7 mouse cellular contexts compared by ENCODE assay signal in genomic region chr10:26772624-26773540, GRCm38 (mm10). TPM values are rescaled to one million over a fixed set of nuclear protein-coding genes. Genes with fewer than 3 reads are reported as not detected.
DNase-seq lines count a peak whose midpoint lies in the region; ATAC-seq and TF ChIP-seq lines count a peak whose summit lies in the region.

No protein-coding gene starts in this region.

- whole genome bisulfite sequencing in intestine, embryonic 15.5 days: 2% methylated on average over 22 of the region's 22 CpGs
- under 1% methylated on average over 22 of the region's 22 CpGs for WGBS in small intestine, adult 2 months

- no peaks in the 10 kb centered on the region for H3K36me3 ChIP-seq in intestine, embryonic 15.5 days
- H3K36me3 ChIP-seq in small intestine, adult 2 months (ENCODE audit: control insufficient read depth, insufficient read depth, low read length): no peaks in the 10 kb centered on the region

- peak overlapping the region; percentile 79 for H3K27ac ChIP-seq in intestine, embryonic 15.5 days
- peak overlapping the region; percentile 98 for H3K27ac ChIP-seq in small intestine, adult 2 months (ENCODE audit: insufficient read depth, low read depth, low read length)

- H3K27me3 ChIP-seq in intestine, embryonic 15.5 days (replicated peaks): no peaks in the 10 kb centered on the region
- H3K27me3 ChIP-seq in small intestine, adult 2 months (ENCODE audit: control insufficient read depth, insufficient read depth, low read length): no peaks in the 10 kb centered on the region

- ATAC-seq in intestine, embryonic 15.5 days: peak; percentile 69

- H3K4me2 ChIP-seq in intestine, embryonic 15.5 days (replicated peaks): peak overlapping the region; percentile 70

- no peaks in the 10 kb centered on the region for H3K9me3 ChIP-seq in intestine, embryonic 15.5 days

- 0 out of 2 replicates have a peak, but pooled peaks cover 2% of the 10 kb centered on the region for H3K4me1 ChIP-seq in intestine, embryonic 15.5 days (replicated peaks)
- peaks cover 19% of the 10 kb centered on the region; the same call in 1 of the 2 replicates for H3K4me1 ChIP-seq in small intestine, adult 2 months (ENCODE audit: control insufficient read depth, insufficient read depth, insufficient read length, low read length)

- no peak for TF ChIP-seq POLR2A in small intestine, adult 2 months (IDR thresholded peaks at IDR 0.05; ENCODE audit: low read depth, low read length)

- peak overlapping the region; percentile 45 for H3K4me3 ChIP-seq in intestine, embryonic 15.5 days (replicated peaks)
- peak overlapping the region; percentile 86 for H3K4me3 ChIP-seq in small intestine, adult 2 months (ENCODE audit: low read depth, low read length)

- 0 out of 2 replicates have a peak, but pooled peaks have one; percentile 12 for TF ChIP-seq CTCF in small intestine, adult 2 months (IDR thresholded peaks at IDR 0.05; ENCODE audit: extremely low read depth, insufficient read length, insufficient replicate concordance, low read depth, low read length)

- H3K9ac ChIP-seq in intestine, embryonic 15.5 days: peak overlapping the region; percentile 38

- intact Hi-C loops in left cerebral cortex, postnatal 36 days (cut with DNase I): no loop called here

- peak; percentile 88 for DNase-seq in adrenal gland, adult 2 months
- peak; percentile 53 for DNase-seq in embryo, embryonic 11 days
- DNase-seq in gastrocnemius, postnatal 4 days (ENCODE audit: low spot score in 2 of 2): peak; percentile 53 to 72
- peak; percentile 33 to 36 for DNase-seq in left cerebral cortex, postnatal 36 days (ENCODE audit: low spot score in 2 of 2)
- DNase-seq in mesoderm, embryonic 11.5 days (ENCODE audit: low read depth, low spot score): peak; percentile 60

RNA-seq across cellular contexts. Expression of gene Arhgap18, which starts 19.7 kb away (rescaled TPM):
- total RNA-seq in adrenal gland, adult 2 months (2021): 10 to 100 TPM; 28.9 to 39.8 TPM
- 0.61 and 0.85 TPM in 2 replicates for polyA plus RNA-seq in adrenal gland, adult 2 months (2012; rRNA removed)
- total RNA-seq in gastrocnemius, postnatal 4 days (2021): 10 to 100 TPM; 38.5 to 40.9 TPM
- 46.7 and 52.2 TPM in 2 replicates for polyA plus RNA-seq in intestine, embryonic 15.5 days (2015; fragmentation: Nextera tagmentation; extraction: Ambion mirVana)
- total RNA-seq in left cerebral cortex, postnatal 36 days (2021): 10 to 100 TPM in 1 of 2 experiments, 1 to 10 TPM in 1; 7.2 to 11.3 TPM
- 0.96 and 2.6 TPM in 2 replicates for polyA plus RNA-seq in small intestine, adult 2 months (2012; rRNA removed)

Comparison
In these comparisons a context has a peak if more than half of its experiments do, and no peak if none do; other contexts are left out.
1. Peak in every context shown above with its lines: DNase-seq, ATAC-seq, H3K4me3 ChIP-seq and H3K27ac ChIP-seq.
2. DNase-seq: peak in every context shown above with its lines; median percentile 88 in adrenal gland, adult 2 months; 62 in gastrocnemius, postnatal 4 days; 60 in mesoderm, embryonic 11.5 days; 53 in embryo, embryonic 11 days; 34 in left cerebral cortex, postnatal 36 days.